Mouse (Mus musculus): Measurements from ENCODE around the gene Diaph2.

DNA sequence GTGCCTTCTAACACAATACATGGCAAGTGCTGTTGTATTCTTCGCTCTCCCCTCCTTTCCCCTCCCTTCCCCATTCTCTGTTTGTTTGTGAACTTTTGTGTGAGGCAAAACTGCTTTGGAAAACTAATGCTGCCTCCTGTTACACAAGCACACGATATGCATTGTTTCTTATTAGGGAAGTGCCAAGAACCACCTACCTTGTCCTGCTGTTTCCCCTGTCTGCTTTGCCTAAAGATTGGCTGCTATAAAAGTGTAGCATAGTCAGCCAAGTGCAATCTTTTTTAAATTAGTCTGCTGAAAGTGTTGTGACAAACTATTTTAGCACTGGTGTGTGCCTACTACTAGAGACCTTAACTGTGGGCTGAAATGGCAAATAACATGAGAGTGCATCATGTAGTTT lies 15.8 kb downstream of the Diaph2 start:
- TF ChIP-seq CTCF (IDR thresholded peaks at IDR 0.05; ENCODE audit: low read depth) (no peak), EP300 (optimal IDR thresholded peaks at IDR 0.05) (no peak)
